Mouse (Mus musculus) thymus, adult 2 months (tissue): Measurements from ENCODE around the gene Max.

ENCODE experiments used
- CTCF ChIP-seq: fragments of 200-500 bp; IDR thresholded peaks from 2 replicates; pipeline ENCODE4 v1.5.1; 2012; ENCODE audit warnings: mild to moderate bottlenecking, control low read depth, low read length, moderate library complexity, borderline replicate concordance; ENCODE audit not compliant: control insufficient read depth, poor library complexity, insufficient read depth; ENCODE audit errors: extremely low read depth
- POLR2A ChIP-seq: fragments of 200-500 bp; IDR thresholded peaks from 2 replicates; pipeline ENCODE4 v1.6.1; 2012; ENCODE audit warnings: mild to moderate bottlenecking, low read length, control low read depth, moderate library complexity; ENCODE audit not compliant: control insufficient read depth, poor library complexity, insufficient read depth; ENCODE audit errors: extremely low read depth

DNA sequence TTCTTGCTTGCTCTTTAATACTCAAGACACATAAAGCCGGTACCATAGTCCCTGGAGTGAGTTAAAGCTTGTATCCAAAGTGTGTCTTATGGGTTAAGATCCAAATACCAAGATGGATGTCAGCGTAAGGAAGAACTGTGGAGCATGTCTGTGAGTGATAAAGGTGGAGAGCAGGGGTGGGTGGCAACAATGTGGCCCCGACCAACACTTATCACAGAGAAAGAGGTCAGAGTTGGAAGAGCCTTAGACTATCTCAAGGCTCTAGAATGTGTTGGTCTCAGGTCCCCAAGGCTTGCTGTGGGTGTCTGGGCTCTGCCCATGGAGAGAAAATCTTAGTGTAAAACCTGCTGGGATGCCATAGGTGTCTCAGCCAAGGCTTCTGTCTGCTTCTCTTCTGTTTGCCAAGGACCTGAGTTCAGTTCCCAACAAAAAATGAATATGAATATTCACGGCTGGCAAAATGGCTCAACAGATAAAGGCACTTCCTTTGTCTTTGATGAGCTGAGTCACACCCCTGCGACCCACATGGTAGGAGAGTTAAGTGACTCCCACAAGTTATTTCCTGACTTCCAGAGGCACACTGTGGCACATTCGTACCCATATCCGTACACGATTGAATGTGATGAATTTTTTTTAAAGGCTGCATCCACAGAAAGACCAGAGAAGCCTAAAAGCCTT lies 40.7 kb upstream of the Max start:
- no peak for TF ChIP-seq CTCF
- no peak for TF ChIP-seq POLR2A
